Mouse (Mus musculus) heart, embryonic 14.5 days (tissue): ENCODE data around the gene Col25a1. TPM values are rescaled to one million over a fixed set of nuclear protein-coding genes. Genes with fewer than 3 reads are reported as not detected.

ENCODE experiments used
- ATAC-seq: fragments of 200-750 bp; cut with Nextera tagmentation; 2 replicates; pipeline ENCODE4 v1.8.0; 2017; ENCODE audit warnings: low read depth, moderate TSS enrichment; ENCODE audit not compliant: insufficient number of reproducible peaks, insufficient read depth, low FRiP score
- H3K27ac ChIP-seq, 2 experiments: fragments of 200-500 bp in 1 of 2; fragments of 300-500 bp in 1 of 2; sonication (generic) in 1 of 2; replicated peaks in 1 of 2; 2 replicates each; pipeline ENCODE4 v1.5.1; 2012 to 2014; ENCODE audit warnings: low read depth in 2 of 2, low read length in 2 of 2, control low read depth in 1 of 2, mild to moderate bottlenecking in 1 of 2, mixed read lengths in 1 of 2; ENCODE audit not compliant: control insufficient read depth in 1 of 2, insufficient read depth in 1 of 2
- H3K27me3 ChIP-seq: fragments of 300-500 bp; sonication (generic); 2 replicates; pipeline ENCODE4 v1.6.1; 2014; ENCODE audit warnings: mild to moderate bottlenecking, low read length, control low read depth; ENCODE audit not compliant: control insufficient read depth, insufficient read depth
- H3K36me3 ChIP-seq: fragments of 300-500 bp; sonication (generic); 2 replicates; pipeline ENCODE4 v1.6.1; 2014; ENCODE audit warnings: mild to moderate bottlenecking, control low read depth, low read length, mixed read lengths; ENCODE audit not compliant: control insufficient read depth, insufficient read depth
- H3K4me1 ChIP-seq, 2 experiments: fragments of 200-500 bp in 1 of 2; fragments of 300-500 bp in 1 of 2; sonication (generic) in 1 of 2; 2 replicates each; pipeline ENCODE4 v1.6.1; 2012 to 2014; ENCODE audit warnings: low read length in 2 of 2, control low read depth in 1 of 2, mixed read lengths in 1 of 2; ENCODE audit not compliant: control insufficient read depth in 2 of 2, insufficient read depth in 2 of 2
- H3K4me2 ChIP-seq: fragments of 300-500 bp; sonication (generic); 2 replicates; pipeline ENCODE4 v1.6.1; 2014; ENCODE audit warnings: mild to moderate bottlenecking, low read length
- H3K4me3 ChIP-seq, 2 experiments: fragments of 200-500 bp in 1 of 2; fragments of 300-500 bp in 1 of 2; sonication (generic) in 1 of 2; 2 replicates each; pipeline ENCODE4 v1.5.1; 2012 to 2014; ENCODE audit warnings: low read length in 2 of 2, mild to moderate bottlenecking in 2 of 2, control low read depth in 1 of 2, low read depth in 1 of 2, moderate library complexity in 1 of 2; ENCODE audit not compliant: control insufficient read depth in 1 of 2, insufficient read depth in 1 of 2
- H3K9ac ChIP-seq: fragments of 300-500 bp; sonication (generic); 2 replicates; pipeline ENCODE4 v1.6.1; 2014; ENCODE audit warnings: mild to moderate bottlenecking, low read length
- H3K9me3 ChIP-seq: fragments of 300-500 bp; sonication (generic); 2 replicates; pipeline ENCODE4 v1.6.1; 2016; ENCODE audit warnings: low read length, control low read depth; ENCODE audit not compliant: control insufficient read depth
- WGBS: fragments of 180-500 bp; shearing (Covaris S2); extraction: QIAGEN DNeasy Blood & Tissue Kit; methylation state at CpG from one replicate; pipeline ENCODE4 v1.1.7; 2014; 5-methylcytosine and 5-hydroxymethylcytosine counted together
- polyA plus RNA-seq: library from polyadenylated mRNA; unstranded; fragments of >200 nt; fragmentation: Nextera tagmentation; extraction: Ambion mirVana; gene quantifications from 2 replicates; pipeline ENCODE4 v1.2.1, GENCODE M21; 2014

Col25a1 gene
- polyA plus RNA-seq, 1 experiment from 2014 or later, result 2.3 TPM

- H3K36me3 ChIP-seq, result no peaks in the 10 kb centered on the region
- no peak overlapping the region for H3K4me2 ChIP-seq
- 90% methylated on average over 5 of the region's 5 CpGs for whole genome bisulfite sequencing
- H3K4me1 ChIP-seq, result no peaks in the 10 kb centered on the region
- H3K9me3 ChIP-seq, result no peaks in the 10 kb centered on the region
- no peak overlapping the region for H3K27ac ChIP-seq
- no peak overlapping the region for H3K4me3 ChIP-seq
- no peaks in the 10 kb centered on the region for H3K27me3 ChIP-seq
- H3K9ac ChIP-seq, result no peak overlapping the region
- no peak for ATAC-seq
These were observed 160.6 kb downstream of the Col25a1 start for GRCm38 (mm10) chr3:130291926-130292325.

- Histone ChIP-seq H3K9me3 (no peaks in the 10 kb centered on the region), H3K9ac (no peak overlapping the region), H3K27ac (no peak overlapping the region), H3K27me3 (no peaks in the 10 kb centered on the region), H3K36me3 (no peaks in the 10 kb centered on the region), H3K4me2 (no peak overlapping the region), H3K4me1 (no peaks in the 10 kb centered on the region; a peak in 1 of 4 replicates), H3K4me3 (no peak overlapping the region)
- ATAC-seq, result no peak
- 72% methylated on average over 3 of the region's 3 CpGs for WGBS
These were observed 169.2 kb downstream of the Col25a1 start for GRCm38 (mm10) chr3:130300530-130300929.

- Histone ChIP-seq H3K9me3 (no peaks in the 10 kb centered on the region), H3K27me3 (no peaks in the 10 kb centered on the region), H3K27ac (no peak overlapping the region), H3K9ac (no peak overlapping the region), H3K36me3 (no peaks in the 10 kb centered on the region), H3K4me1 (no peaks in the 10 kb centered on the region; a peak in 1 of 4 replicates), H3K4me2 (no peak overlapping the region), H3K4me3 (no peak overlapping the region)
- WGBS, result 67% methylated on average over 12 of the region's 12 CpGs
- ATAC-seq, result no peak
These were observed 172.3 kb downstream of the Col25a1 start for GRCm38 (mm10) chr3:130303597-130303996.

GRCm38 (mm10) chr3:130304827-130305226 is 173.5 kb downstream of the Col25a1 start:
- Histone ChIP-seq H3K4me2 (no peak overlapping the region), H3K27me3 (no peaks in the 10 kb centered on the region), H3K36me3 (no peaks in the 10 kb centered on the region), H3K4me1 (no peaks in the 10 kb centered on the region; a peak in 1 of 4 replicates), H3K9ac (no peak overlapping the region), H3K4me3 (no peak overlapping the region), H3K9me3 (no peaks in the 10 kb centered on the region), H3K27ac (no peak overlapping the region)
- ATAC-seq, result no peak
- 52% methylated on average over 9 of the region's 9 CpGs for WGBS

GRCm38 (mm10) chr3:130305686-130306085 is 174.4 kb downstream of the Col25a1 start:
- Histone ChIP-seq H3K27me3 (no peaks in the 10 kb centered on the region), H3K4me2 (no peak overlapping the region), H3K36me3 (no peaks in the 10 kb centered on the region), H3K9me3 (no peaks in the 10 kb centered on the region), H3K27ac (no peak overlapping the region), H3K4me1 (peaks cover 0 to 3% of the 10 kb centered on the region in 2 experiments; a peak in 1 of 4 replicates), H3K4me3 (no peak overlapping the region), H3K9ac (no peak overlapping the region)
- 59% methylated on average over 9 of the region's 9 CpGs for WGBS
- no peak for ATAC-seq

GRCm38 (mm10) chr3:130309277-130309676 is 178.0 kb downstream of the Col25a1 start:
- no peak for ATAC-seq

GRCm38 (mm10) chr3:130310694-130311305 is 179.5 kb downstream of the Col25a1 start:
- 62% methylated on average over 14 of the region's 14 CpGs for WGBS
- Histone ChIP-seq H3K4me2 (no peak overlapping the region), H3K36me3 (no peaks in the 10 kb centered on the region), H3K9ac (no peak overlapping the region), H3K27ac (no peak overlapping the region), H3K27me3 (no peaks in the 10 kb centered on the region), H3K9me3 (no peaks in the 10 kb centered on the region), H3K4me3 (no peak overlapping the region), H3K4me1 (peaks cover 0 to 5% of the 10 kb centered on the region in 2 experiments; a peak in 1 of 4 replicates)
- no peak for ATAC-seq

More at GRCm38 (mm10) chr3:130309277-130309676, 178.0 kb downstream of the Col25a1 start:
- no peak overlapping the region for H3K4me2 ChIP-seq
- no peaks in the 10 kb centered on the region for H3K27me3 ChIP-seq
- no peak overlapping the region for H3K4me3 ChIP-seq
- H3K36me3 ChIP-seq, result no peaks in the 10 kb centered on the region
- H3K4me1 ChIP-seq, result peaks cover 0 to 5% of the 10 kb centered on the region in 2 experiments; a peak in 1 of 4 replicates
- H3K9ac ChIP-seq, result no peak overlapping the region
- no peak overlapping the region for H3K27ac ChIP-seq
- H3K9me3 ChIP-seq, result no peaks in the 10 kb centered on the region
- WGBS, result 86% methylated on average over 4 of the region's 4 CpGs

GRCm38 (mm10) chr3:130313246-130313645 is 181.9 kb downstream of the Col25a1 start:
- H3K4me2 ChIP-seq, result no peak overlapping the region
- H3K4me3 ChIP-seq, result no peak overlapping the region
- no peak for ATAC-seq
- 85% methylated on average over 6 of the region's 6 CpGs for WGBS
- H3K9me3 ChIP-seq, result no peaks in the 10 kb centered on the region
- H3K27ac ChIP-seq, result no peak overlapping the region
- H3K9ac ChIP-seq, result no peak overlapping the region
- H3K4me1 ChIP-seq, result peaks cover 0 to 5% of the 10 kb centered on the region in 2 experiments; a peak in 2 of 4 replicates
- no peaks in the 10 kb centered on the region for H3K36me3 ChIP-seq
- H3K27me3 ChIP-seq, result no peaks in the 10 kb centered on the region
